In the genomic region with DNA sequence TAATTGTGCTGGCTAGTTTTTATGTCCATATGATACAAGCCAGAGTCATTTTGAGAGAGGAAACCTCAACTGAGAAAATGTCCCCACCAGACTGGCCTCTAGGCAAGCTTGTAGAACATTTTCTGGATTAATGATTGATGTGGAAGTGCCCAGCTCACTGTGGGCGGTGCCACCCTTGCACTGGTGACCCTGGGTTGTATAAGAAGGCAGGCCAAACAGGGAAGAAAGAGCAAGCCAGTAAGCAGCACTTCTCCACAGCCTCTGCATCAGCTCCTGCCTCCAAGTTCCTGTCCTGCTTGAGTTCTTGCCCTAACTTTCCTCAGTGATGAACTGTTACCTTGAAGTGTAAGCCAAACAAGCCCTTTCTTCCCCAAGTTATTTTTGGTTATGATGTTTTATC, we compare ENCODE assay signal across 25 mouse cellular contexts. TPM values are rescaled to one million over a fixed set of nuclear protein-coding genes. Genes with fewer than 3 reads are reported as not detected.
DNase-seq lines count a peak whose midpoint lies in the region; ATAC-seq and TF ChIP-seq lines count a peak whose summit lies in the region.
"Had no signal": no experiment of that assay in that cellular context is flagged by ENCODE, and none has a peak within 500 bp of the region (broad histone marks: within the 10 kb centered on the region; RNA-seq: fewer than 3 reads in every experiment).

No protein-coding gene starts in this region.

- H3K27ac ChIP-seq in small intestine, adult 2 months (ENCODE audit: insufficient read depth, low read depth, low read length), result peak overlapping the region; percentile 95
- H3K27ac ChIP-seq in forebrain, embryonic 14.5 days (ENCODE audit: low read depth, low read length), result no peak overlapping the region
- no peak overlapping the region for H3K27ac ChIP-seq in forebrain, postnatal 0 days (ENCODE audit: low read depth, low read length)
- H3K27ac ChIP-seq: embryonic facial prominence, embryonic 10.5 days; heart, embryonic 13.5 days; hindbrain, embryonic 14.5 days; midbrain, embryonic 10.5 days had no signal

- no peak overlapping the region for H3K9ac ChIP-seq in forebrain, embryonic 14.5 days (ENCODE audit: low read length)
- H3K9ac ChIP-seq in forebrain, postnatal 0 days, result no peak overlapping the region
- H3K9ac ChIP-seq: heart, embryonic 13.5 days; hindbrain, embryonic 14.5 days had no signal

- no peak overlapping the region for H3K4me3 ChIP-seq in lung, adult 2 months (replicated peaks; ENCODE audit: extremely low read depth, low read depth, low read length)
- no peak overlapping the region for H3K4me3 ChIP-seq in small intestine, adult 2 months (ENCODE audit: low read depth, low read length)
- no peak overlapping the region for H3K4me3 ChIP-seq in forebrain, embryonic 14.5 days (ENCODE audit: low read depth, low read length)
- no peak overlapping the region for H3K4me3 ChIP-seq in forebrain, postnatal 0 days (ENCODE audit: low read depth, low read length)
- H3K4me3 ChIP-seq: embryonic facial prominence, embryonic 10.5 days; heart, embryonic 13.5 days; midbrain, embryonic 10.5 days had no signal

- H3K4me1 ChIP-seq in lung, adult 2 months (ENCODE audit: control insufficient read depth, insufficient read depth, low read length), result no peaks in the 10 kb centered on the region
- H3K4me1 ChIP-seq in small intestine, adult 2 months (ENCODE audit: control insufficient read depth, insufficient read depth, insufficient read length, low read length), result peaks cover 21% of the 10 kb centered on the region
- H3K4me1 ChIP-seq in forebrain, embryonic 14.5 days (ENCODE audit: control insufficient read depth, insufficient read depth, low read length), result no peaks in the 10 kb centered on the region
- H3K4me1 ChIP-seq in forebrain, postnatal 0 days (ENCODE audit: insufficient read depth), result no peaks in the 10 kb centered on the region
- H3K4me1 ChIP-seq: embryonic facial prominence, embryonic 10.5 days; heart, embryonic 13.5 days; midbrain, embryonic 10.5 days had no signal

- no peak for ATAC-seq in forebrain, embryonic 14.5 days
- ATAC-seq in forebrain, postnatal 0 days, result no peak

- H3K4me2 ChIP-seq in forebrain, embryonic 14.5 days (ENCODE audit: low read length), result no peak overlapping the region
- H3K4me2 ChIP-seq in forebrain, postnatal 0 days (ENCODE audit: low read depth), result no peak overlapping the region
- H3K4me2 ChIP-seq: heart, embryonic 13.5 days; hindbrain, embryonic 14.5 days had no signal

- no peaks in the 10 kb centered on the region for H3K9me3 ChIP-seq in forebrain, embryonic 14.5 days (replicated peaks; ENCODE audit: control insufficient read depth, low read length)
- H3K9me3 ChIP-seq in forebrain, postnatal 0 days (ENCODE audit: low read length), result no peaks in the 10 kb centered on the region
- H3K9me3 ChIP-seq: embryonic facial prominence, embryonic 10.5 days; heart, embryonic 13.5 days; midbrain, embryonic 10.5 days had no signal

- 44% methylated on average over 1 of the region's 1 CpGs for WGBS in lung, adult 2 months
- WGBS in small intestine, adult 2 months, result 15% methylated on average over 1 of the region's 1 CpGs
- 46% methylated on average over 1 of the region's 1 CpGs for WGBS in forebrain, embryonic 14.5 days
- 62% methylated on average over 1 of the region's 1 CpGs for WGBS in forebrain, postnatal 0 days

- TF ChIP-seq POLR2A in lung, adult 2 months (IDR thresholded peaks at IDR 0.05; ENCODE audit: borderline replicate concordance, extremely low read depth, low read depth, low read length), result 0 out of 2 replicates have a peak, but pooled peaks have one; percentile 7
- TF ChIP-seq POLR2A in small intestine, adult 2 months (IDR thresholded peaks at IDR 0.05; ENCODE audit: low read depth, low read length), result peak; percentile 83; the same call in 1 of the 2 replicates

- DNase-seq in lung, adult 2 months, result no peak
- no peak for DNase-seq in lung, postnatal 10 days
- peak; percentile 85 to 86 for DNase-seq in kidney, adult 8-10 months
- peak; percentile 77 to 89 for DNase-seq in kidney, postnatal 25 days
- no peak for DNase-seq in forebrain, embryonic 14.5 days (ENCODE audit: low spot score)
- no peak for DNase-seq in adrenal gland, adult (ENCODE audit: inconsistent age in 2 of 2, low spot score in 1 of 2)
- DNase-seq in forebrain, postnatal 0 days, result no peak
- DNase-seq: adrenal gland, postnatal 36 days; cerebellum, adult 18-20 months; cerebellum, postnatal 36 days; gastrocnemius, postnatal 10 days; heart, adult 18-20 months; heart, postnatal 36 days; retina, postnatal 1 day had no signal

- peaks cover 12% of the 10 kb centered on the region for H3K36me3 ChIP-seq in small intestine, adult 2 months (ENCODE audit: control insufficient read depth, insufficient read depth, low read length)
- no peaks in the 10 kb centered on the region for H3K36me3 ChIP-seq in forebrain, embryonic 14.5 days (ENCODE audit: control insufficient read depth, insufficient read depth, low read length)
- H3K36me3 ChIP-seq in forebrain, postnatal 0 days (ENCODE audit: insufficient read depth), result no peaks in the 10 kb centered on the region
- H3K36me3 ChIP-seq: embryonic facial prominence, embryonic 10.5 days; heart, embryonic 13.5 days; midbrain, embryonic 10.5 days had no signal

- H3K27me3 ChIP-seq in small intestine, adult 2 months (ENCODE audit: control insufficient read depth, insufficient read depth, low read length), result no peaks in the 10 kb centered on the region
- H3K27me3 ChIP-seq in forebrain, embryonic 14.5 days (replicated peaks; ENCODE audit: control insufficient read depth, insufficient read depth, low read length), result no peaks in the 10 kb centered on the region
- H3K27me3 ChIP-seq in forebrain, postnatal 0 days (ENCODE audit: insufficient read depth, low read length), result no peaks in the 10 kb centered on the region
- H3K27me3 ChIP-seq: CH12.LX had no signal

- no peak for TF ChIP-seq CTCF in lung, adult 2 months (IDR thresholded peaks at IDR 0.05; ENCODE audit: insufficient read depth, low read length)
- TF ChIP-seq CTCF in small intestine, adult 2 months (IDR thresholded peaks at IDR 0.05; ENCODE audit: extremely low read depth, insufficient read length, insufficient replicate concordance, low read depth, low read length), result no peak
- TF ChIP-seq CTCF in forebrain, postnatal 0 days (IDR thresholded peaks at IDR 0.05; ENCODE audit: low read depth), result no peak

RNA-seq across cellular contexts. Expression of gene Entpd8, which starts 1.1 kb away (rescaled TPM):
- 2.0 and 2.6 TPM in 2 replicates for polyA plus RNA-seq in lung, adult 2 months (2012; rRNA removed)
- polyA plus RNA-seq in small intestine, adult 2 months (2012; rRNA removed), result 149 and 281 TPM in 2 replicates
- not detected in 2 replicates for polyA plus RNA-seq in forebrain, embryonic 14.5 days (2014; fragmentation: Nextera tagmentation; extraction: Ambion mirVana)
- not detected in 2 replicates for total RNA-seq in forebrain, postnatal 0 days (2014; rRNA removed)
- polyA plus RNA-seq in forebrain, postnatal 0 days (2015; fragmentation: Nextera tagmentation; extraction: Ambion mirVana), result not detected in 2 replicates
- total RNA-seq: adrenal gland, postnatal 36 days; CH12.LX; gastrocnemius, postnatal 10 days; heart, adult 18-20 months; heart, postnatal 36 days; layer of hippocampus, postnatal 14 days; left cerebral cortex, postnatal 14 days; MEL had no signal
- polyA plus RNA-seq: embryonic facial prominence, embryonic 10.5 days; forebrain, embryonic 11.5 days; heart, embryonic 13.5 days; hindbrain, embryonic 14.5 days; midbrain, embryonic 10.5 days; neural tube, embryonic 11.5 days had no signal

RNA-seq across cellular contexts. Expression of gene Noxa1, which starts 16.0 kb away (rescaled TPM):
- polyA plus RNA-seq in lung, adult 2 months (2012; rRNA removed), result 2.1 and 2.4 TPM in 2 replicates
- polyA plus RNA-seq in small intestine, adult 2 months (2012; rRNA removed), result 14.1 and 15.5 TPM in 2 replicates
- not detected in 2 replicates for polyA plus RNA-seq in forebrain, embryonic 14.5 days (2014; fragmentation: Nextera tagmentation; extraction: Ambion mirVana)
- total RNA-seq in forebrain, postnatal 0 days (2014; rRNA removed), result not detected in 2 replicates
- polyA plus RNA-seq in forebrain, postnatal 0 days (2015; fragmentation: Nextera tagmentation; extraction: Ambion mirVana), result not detected in 2 replicates
- total RNA-seq: adrenal gland, postnatal 36 days; gastrocnemius, postnatal 10 days; heart, adult 18-20 months; heart, postnatal 36 days; layer of hippocampus, postnatal 14 days; left cerebral cortex, postnatal 14 days had no signal
- polyA plus RNA-seq: heart, embryonic 13.5 days; hindbrain, embryonic 14.5 days; midbrain, embryonic 10.5 days had no signal

RNA-seq across cellular contexts. Expression of gene Nsmf, which starts 24.8 kb away (rescaled TPM):
- polyA plus RNA-seq in lung, adult 2 months (2012; rRNA removed), result 124 and 135 TPM in 2 replicates
- 93.0 and 100 TPM in 2 replicates for polyA plus RNA-seq in small intestine, adult 2 months (2012; rRNA removed)
- 96.1 and 123 TPM in 2 replicates for polyA plus RNA-seq in forebrain, embryonic 14.5 days (2014; fragmentation: Nextera tagmentation; extraction: Ambion mirVana)
- total RNA-seq in forebrain, postnatal 0 days (2014; rRNA removed), result 285 and 329 TPM in 2 replicates
- polyA plus RNA-seq in forebrain, postnatal 0 days (2015; fragmentation: Nextera tagmentation; extraction: Ambion mirVana), result 258 and 262 TPM in 2 replicates

Comparison
In these comparisons a context has a peak if more than half of its experiments do, and no peak if none do; other contexts are left out.
1. DNase-seq: peak in kidney, adult 8-10 months (2 of 2) and kidney, postnatal 25 days (2 of 2); none in lung, adult 2 months (single experiment), lung, postnatal 10 days (single experiment), forebrain, embryonic 14.5 days (single experiment), adrenal gland, adult (0 of 2) and forebrain, postnatal 0 days (single experiment).
2. RNA of gene Entpd8, which starts 1.1 kb away (polyA plus RNA-seq): 149 to 281 TPM in small intestine, adult 2 months; 2.0 to 2.6 TPM in lung, adult 2 months, not detected in forebrain, postnatal 0 days and not detected in forebrain, embryonic 14.5 days; every median in the first group is over 10 times any median in the second.